Mouse (Mus musculus) gastrocnemius, adult 8-10 months (tissue): ENCODE measurements around the gene Hsd17b7. TPM values are rescaled to one million over a fixed set of nuclear protein-coding genes. Genes with fewer than 3 reads are reported as not detected.

Source experiments
- DNase-seq, 2 experiments: peaks; one replicate each; pipeline ENCODE4 v3.0.0; 2022; ENCODE audit warnings: low spot score in 2 of 2
- total RNA-seq, 4 experiments: library from RNA; stranded (reverse); gene quantifications; 2 replicates each; pipeline ENCODE4 v1.2.4; 2022

Gene Hsd17b7
- total RNA-seq, 4 experiments from 2014 or later, result 8.9 to 15.5 (median 11.1) TPM

DNA sequence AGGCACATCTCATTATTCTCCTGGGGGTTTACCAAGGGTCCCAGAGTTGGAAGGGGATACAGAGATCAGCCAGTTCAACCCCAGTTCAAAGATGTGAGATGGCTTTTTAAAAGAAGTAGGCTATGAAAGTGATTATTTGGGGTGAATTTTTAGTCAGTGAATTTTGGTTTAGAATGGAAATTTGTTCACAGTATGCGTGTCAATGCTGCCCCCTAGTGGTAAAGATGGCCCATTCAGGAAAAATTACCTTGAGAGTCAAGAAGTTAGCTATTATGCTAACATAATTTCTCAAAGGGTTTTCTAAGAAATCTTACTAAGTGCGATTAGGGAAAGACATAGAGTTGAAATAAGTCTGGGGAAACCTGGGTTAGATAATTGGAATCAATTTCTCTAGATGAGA is 29.7 kb downstream of the Hsd17b7 start:
- no peak for DNase-seq

DNA sequence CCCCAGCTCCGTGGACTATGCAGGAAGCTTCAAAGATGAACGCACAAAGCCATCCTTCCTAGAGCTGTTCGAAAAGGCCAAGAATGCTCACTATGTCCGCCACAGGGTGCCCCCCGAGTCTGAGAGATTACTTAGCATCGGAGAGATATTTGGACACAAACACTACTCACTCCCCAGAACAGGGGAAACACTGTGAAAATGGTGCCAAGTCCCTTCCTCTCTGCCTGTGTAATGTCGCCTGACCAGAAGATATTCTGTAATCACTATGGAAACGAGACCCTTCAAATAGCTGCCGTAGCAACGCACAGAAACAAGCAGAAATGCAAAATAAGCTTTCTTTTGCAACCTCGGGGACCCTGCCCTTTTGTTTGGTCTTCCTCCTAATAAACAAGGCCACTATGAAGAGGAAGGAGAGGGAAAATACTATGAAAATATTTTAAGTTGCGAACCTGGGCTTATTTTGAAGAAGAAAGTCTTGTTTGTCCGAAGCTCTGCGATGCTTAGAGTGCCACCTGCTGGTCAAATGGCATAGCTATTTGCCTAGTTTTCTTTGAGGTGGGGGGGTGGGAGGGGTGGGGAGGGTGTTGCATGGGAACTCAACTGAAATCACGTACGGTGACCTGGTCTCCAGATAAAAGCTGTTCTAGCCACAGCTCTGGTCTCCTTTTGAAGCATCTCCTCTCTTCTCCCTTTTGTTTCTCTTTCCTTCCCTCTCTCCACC is 34.9 kb downstream of the Hsd17b7 start:
- no peak for DNase-seq

DNA sequence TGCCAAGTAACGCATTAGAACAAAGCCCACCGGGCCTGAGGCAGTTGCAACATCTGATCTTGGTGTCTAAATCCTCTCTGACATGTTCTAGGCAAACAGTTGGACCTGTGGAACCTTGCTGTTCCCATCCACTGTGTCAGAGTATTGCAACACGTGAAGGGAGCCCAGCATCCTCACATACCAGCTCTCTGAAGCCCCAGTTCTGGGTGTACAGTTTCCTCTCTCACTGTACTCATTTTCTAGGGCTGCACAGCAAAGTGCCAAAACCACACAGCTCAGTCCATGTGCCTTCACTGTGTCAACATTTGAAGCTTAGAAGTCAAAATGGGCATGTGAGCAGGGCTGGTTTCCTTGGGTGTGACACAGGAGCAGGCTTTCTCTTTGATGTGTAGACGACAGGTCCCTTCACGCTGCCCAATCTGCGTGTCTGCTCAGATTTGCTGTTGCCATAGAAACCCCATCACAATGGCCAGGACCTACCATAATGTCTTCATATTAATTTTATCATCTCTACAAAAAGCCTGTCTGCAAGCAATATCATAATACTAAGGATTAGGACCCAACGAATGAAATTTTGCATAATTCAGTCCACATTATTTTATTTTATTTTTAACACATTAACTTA is 36.8 kb downstream of the Hsd17b7 start:
- no peak for DNase-seq

DNA sequence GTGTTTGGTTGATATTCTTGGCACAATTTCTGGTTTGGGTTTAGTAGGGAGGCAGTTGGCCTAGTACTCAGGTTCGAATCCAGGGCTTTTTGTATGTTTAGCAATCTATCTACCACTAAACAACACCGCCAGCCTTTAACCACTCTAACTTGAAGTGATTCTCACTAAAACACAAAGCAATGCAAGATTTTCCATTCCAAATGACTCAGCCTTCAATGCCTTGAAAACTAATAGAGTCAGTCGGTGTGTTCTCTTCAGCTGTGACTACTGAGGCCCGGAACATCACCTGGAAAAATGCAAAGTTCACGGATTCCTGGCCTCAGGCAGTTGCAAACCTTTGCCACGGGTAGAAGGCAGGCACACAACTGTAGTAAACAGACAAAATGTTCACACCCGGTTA is 37.3 kb downstream of the Hsd17b7 start:
- DNase-seq, result no peak

DNA sequence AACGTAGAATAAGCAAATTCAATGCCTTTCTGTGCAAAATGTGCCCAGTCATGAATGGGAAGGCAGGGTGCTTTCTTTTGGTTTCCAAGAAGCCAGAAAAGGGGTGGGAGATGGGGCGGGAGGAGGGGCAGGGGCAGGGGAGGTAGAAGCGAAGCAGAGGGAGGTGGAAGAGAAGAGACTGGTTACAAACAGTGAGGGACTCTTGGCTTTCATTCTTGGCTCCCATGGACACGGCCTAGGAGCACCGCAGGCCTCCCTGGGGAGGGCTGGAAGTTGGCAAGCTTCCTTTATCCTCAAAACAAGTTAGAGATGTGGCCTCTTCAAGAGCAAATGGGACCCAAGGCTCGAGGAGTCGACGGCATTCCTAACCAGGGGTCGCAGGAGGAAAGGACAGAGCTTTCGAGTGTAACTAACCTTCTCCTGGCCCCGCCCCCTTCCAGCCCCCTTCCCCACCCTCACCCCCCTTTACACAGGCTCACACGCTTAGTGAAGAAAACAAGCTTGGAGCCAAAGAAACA is 40.5 kb downstream of the Hsd17b7 start, which contains the start of gene Ccdc190:
Gene Ccdc190, plus strand, starts transcription at position 195 of the 518 bp plus-strand sequence.
- DNase-seq, result peak; percentile 23 to 49

DNA sequence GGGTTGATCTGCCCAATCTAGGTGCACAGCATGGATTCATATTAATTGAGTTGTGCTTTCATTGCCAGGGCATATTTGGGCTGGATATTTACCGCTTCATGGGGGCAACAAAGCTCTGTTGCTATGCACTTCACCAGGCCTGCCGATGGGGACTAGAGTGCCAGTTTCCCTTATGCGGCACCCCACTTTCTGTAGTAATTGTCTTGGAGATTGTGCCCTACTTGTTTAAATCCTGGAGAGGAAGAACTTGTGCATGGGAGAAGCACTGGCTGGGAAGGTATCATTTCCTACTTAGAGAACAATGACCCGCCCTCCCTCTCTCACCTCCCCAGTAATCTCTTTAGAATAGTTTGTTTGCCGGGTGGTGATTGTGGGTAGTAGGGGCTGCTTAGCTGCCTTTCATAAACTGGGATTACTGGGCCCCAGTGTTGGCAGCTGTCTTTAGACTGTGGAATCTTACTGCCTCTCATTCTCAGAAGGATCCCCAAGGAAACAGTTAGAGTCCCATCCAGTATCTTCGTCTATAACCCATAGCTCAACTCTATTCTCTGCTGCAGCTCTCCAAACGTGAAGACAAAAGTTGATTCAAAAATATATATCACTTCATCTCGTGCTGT is 41.2 kb downstream of the Hsd17b7 start:
- DNase-seq, result no peak

DNA sequence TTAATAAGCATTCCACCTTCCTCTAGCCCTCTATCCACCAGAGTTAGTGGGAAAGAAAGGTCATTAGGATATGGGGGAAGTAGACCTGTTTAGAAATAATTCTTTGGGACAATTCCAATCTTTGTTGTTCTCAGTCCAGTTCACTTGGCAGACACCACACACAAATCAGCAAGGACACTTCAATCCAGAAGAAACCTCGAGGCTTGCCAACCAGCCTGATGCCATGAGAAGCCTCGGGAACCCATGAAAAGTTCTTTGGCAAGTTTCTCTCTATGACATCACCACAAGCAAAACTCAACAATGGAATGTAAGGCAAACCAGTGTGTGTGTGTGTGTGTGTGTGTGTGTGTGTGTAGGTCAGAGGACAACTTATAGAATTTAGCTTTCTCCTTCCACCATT is 44.5 kb downstream of the Hsd17b7 start:
- no peak for DNase-seq

DNA sequence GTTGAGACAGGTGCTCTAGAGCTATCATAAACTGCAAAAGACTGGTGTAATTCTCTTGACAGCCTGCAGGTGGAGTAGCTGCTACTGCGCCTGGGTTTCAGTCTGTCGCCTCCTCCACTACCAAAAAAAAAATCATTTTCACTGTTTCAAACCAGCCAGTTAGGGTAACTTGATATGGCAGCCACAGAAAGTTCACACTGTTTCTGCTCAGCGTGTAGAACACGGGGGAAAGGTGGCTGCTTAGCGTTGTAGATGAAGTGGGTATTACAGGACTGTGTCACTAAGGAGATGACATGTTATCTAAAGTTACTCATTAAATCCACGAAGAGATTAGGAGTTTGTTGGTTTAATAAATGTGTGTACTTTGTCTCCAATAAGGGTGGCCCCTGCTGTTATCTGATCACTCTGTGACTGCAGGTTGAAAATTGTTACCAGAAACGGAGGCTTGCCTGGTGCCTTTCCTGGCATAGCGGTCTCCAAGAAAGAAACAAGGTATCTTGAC is 47.3 kb downstream of the Hsd17b7 start:
- DNase-seq, result no peak

DNA sequence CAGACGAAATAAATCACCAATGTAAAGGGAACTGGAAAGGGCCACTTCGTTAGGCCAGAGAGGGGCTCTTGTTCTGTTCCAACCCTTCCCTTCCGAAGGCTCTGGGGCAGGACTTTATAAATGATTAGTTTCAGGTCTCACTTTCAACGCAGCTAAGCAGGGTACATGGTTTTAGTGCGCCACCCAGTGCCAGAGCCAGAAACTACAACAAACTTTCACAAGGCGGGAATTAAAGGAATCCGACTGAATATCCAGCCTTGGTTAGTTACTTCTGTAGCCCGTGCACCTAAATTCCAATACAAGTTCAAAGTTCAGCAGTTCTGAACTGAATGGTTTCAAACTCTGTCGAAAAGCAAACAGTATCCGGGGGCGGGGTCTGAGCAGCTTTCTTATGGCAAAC is 49.8 kb downstream of the Hsd17b7 start:
- peak; percentile 35 to 48 for DNase-seq

DNA sequence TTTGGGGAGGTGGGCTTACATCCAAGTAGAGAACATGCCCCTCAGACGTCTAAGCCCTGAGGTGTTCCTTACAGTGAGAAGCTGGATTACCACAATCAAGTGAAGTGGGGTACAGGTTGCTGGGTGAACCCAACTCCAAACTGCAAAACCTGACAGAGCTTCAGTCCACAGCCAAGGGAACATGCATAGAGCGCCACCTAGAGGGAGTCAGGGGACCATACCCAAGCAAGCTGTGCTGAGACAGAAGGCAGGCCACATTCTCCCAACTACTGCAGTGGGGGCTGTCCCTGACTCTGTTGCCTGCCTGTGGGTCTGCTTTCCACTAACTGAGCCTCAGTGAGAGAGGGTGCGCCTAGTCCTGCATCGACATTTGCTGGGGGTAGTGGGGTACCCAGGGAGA is 51.0 kb downstream of the Hsd17b7 start:
- DNase-seq, result peak; percentile 32 to 35

DNA sequence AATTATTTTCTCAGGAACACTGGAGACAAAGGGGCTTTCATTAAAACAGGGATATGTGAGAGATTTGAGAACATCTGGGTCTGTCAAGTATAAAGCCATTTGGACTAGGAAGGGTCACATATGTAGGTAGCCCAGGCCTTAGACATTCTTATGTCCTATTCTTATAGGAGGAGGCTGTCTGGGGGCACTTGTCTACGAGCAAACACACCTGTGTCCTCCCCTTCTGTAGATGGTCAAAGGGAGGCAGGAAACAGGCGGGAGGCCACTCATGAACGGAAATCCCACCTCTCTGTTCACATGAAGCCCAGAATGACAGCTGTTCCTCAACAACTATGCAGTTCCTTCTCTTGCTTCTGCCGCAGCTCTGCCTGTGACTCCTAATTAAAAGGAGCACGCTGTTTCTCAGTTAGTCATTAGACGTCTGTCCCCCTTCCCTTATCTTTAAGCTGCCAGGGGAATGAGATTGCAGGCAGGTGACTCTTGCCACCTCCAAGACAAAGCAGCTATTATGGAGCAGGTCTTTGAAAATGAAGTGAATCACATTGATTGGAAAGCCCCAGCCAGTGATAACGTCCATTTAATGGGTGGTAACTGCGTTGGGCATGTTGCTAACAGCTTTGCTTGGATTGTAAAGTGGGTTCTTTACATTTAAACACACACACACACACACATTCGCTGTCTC is 51.8 kb downstream of the Hsd17b7 start:
- no peak for DNase-seq

DNA sequence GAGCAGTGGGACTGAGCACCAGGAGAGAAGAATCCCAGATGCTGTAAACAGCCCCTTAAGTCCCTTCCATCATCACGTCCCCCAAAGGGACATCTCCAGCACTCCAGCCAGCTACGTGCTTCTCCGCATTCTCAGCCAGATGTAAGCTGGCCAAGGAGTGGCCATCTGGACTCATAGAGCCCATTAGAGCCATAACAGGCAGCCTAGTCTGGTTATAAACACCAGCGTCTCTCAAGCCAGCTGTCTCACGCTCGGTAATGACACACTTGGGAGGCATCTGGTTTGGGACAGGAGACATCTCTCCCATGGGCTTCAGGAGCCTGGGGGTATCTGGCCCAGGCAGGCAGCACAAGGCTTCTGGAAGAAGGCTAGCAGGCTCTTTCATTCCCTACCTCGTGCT is 52.4 kb downstream of the Hsd17b7 start:
- peak; percentile 19 to 61 for DNase-seq

DNA sequence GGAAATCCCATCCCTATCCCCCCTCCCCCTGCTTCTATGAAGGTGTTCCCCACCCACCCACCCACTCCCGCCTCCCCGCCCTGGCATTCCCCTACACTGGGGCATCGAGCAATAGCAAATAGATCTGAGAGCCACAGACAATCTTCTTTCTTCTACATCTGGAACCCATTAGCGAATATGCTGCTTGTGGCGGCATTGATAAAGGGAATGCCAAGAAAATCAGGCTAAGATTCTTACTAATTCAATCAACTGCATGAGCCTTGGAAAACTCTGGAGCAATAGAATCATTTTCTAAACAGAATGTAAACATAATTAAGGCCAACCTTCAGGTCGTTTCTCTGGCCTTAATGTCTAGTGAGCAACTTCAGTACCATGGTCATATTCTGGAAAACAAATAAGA is 57.5 kb downstream of the Hsd17b7 start:
- DNase-seq, result no peak

DNA sequence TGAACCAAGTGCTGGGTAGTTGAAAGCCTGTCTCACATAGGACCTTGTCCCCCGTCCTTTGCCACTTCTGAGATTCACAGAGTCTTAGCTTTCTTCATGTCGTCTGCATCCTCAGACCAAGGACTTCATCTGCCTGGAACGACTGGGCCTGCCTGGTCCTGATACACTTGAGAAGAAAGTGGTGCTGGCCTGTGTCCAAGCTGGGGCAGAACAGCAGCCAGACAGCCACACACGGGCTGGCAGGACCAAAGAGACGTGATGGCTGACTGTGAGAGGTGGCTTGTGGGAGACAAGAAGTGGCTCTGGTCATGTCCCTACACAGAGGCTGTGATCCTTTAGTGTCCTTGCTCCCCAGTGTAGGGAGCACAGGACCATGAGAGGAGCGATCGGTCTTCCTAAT is 58.3 kb downstream of the Hsd17b7 start:
- no peak for DNase-seq

DNA sequence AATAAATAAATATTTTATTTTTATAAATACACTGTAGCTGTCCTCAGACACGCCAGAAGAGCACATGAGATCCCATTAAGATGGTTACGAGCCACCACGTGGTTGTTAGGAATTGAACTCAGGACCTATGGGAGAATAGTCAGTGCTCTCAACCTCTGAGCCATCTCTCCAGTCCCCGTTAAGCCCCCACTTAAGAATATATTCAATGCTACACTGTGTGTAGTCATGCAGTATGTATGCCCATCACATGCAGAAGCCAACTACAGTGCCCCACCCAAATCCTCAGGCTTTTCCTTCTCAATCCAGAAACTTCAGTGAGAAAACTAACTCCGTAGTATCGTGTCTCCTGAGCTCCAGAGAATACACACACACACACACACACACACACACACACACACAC is 59.4 kb downstream of the Hsd17b7 start:
- DNase-seq, result no peak

DNA sequence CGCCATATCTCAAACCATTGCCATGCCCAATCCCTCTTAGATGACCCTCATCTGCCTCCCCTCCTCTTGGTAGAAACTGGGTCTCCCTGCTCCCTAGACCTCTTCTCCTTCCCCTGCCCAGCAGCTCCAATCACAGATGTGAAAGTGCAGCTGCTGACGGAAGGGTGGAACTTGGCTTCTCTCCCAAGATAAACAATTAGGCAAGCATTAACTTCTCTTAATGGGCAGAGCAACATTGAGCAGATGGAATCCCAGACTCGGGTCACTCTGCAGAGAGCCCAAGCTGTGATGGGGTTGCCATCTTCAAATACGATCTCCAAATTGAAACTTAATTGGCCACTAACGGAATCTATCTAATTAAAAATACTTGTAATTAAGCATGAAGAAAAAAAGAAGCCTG is 59.9 kb downstream of the Hsd17b7 start:
- no peak for DNase-seq

DNA sequence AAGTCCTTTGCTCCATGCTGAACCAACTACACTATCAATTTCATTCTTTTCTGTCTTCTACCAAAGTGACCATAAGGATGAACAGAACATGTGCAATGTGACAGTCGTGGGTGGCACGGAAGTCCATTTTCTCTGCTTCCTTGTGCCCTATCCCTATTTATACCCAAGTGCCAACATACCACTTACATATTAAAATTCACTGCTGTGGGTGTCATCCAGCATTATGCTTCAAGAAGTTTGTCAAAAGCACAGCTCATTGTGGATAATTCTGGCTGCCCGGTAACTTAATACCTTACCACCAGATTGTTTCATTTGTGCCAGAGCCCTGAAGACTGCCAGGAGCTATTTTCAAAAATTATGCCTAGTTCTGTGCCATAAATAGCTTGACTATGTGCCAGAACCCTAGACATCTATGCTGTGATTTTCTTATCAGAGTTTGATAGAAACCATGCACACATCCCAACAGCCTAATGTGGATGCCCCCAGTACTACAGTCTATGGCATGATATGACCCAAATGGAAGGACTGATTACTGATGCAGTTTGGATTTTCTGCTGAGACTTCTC is 68.2 kb downstream of the Hsd17b7 start:
- no peak for DNase-seq
